ENCODE assay signal across 28 mouse cellular contexts in the genomic region with DNA sequence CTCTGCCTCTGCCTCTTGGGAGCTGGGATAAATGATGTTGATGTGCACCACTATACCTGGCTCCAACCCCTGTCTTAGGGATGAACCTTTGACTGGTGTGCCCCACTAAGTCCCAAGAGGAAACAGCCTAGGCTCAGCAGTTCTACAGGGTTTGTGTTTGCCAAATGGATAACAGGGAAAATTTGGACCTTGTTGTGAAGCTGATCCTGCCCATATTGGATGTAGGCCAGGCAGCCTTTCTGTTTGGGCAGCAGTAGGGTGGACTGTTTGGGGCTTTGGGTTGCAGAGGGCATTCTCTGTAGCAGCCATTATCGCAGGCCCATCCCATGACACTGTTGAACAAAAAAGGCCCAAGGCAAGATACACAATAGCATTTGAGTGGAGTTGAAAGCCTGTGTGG. TPM values are rescaled to one million over a fixed set of nuclear protein-coding genes. Genes with fewer than 3 reads are reported as not detected.
A peak's percentile ranks its signal among the peaks of the same experiment; 100 is the strongest.
DNase-seq lines count a peak whose midpoint lies in the region; ATAC-seq lines count a peak whose summit lies in the region.
"Had no signal": no experiment of that assay in that cellular context is flagged by ENCODE, and none has a peak within 500 bp of the region (broad histone marks: within the 10 kb centered on the region; RNA-seq: fewer than 3 reads in every experiment).

No protein-coding gene starts in this region.

- 0 out of 2 replicates have a peak, but pooled peaks cover 3% of the 10 kb centered on the region for H3K36me3 ChIP-seq in heart, embryonic 10.5 days
- H3K36me3 ChIP-seq in kidney, embryonic 16.5 days (ENCODE audit: insufficient read depth, low read length), result 0 out of 2 replicates have a peak, but pooled peaks cover 4% of the 10 kb centered on the region
- H3K36me3 ChIP-seq in macrophage (ENCODE audit: inconsistent target), result no peaks in the 10 kb centered on the region
- H3K36me3 ChIP-seq: liver, embryonic 13.5 days; midbrain, embryonic 15.5 days; neural tube, embryonic 13.5 days; stomach, embryonic 15.5 days had no signal

- no peak overlapping the region for H3K4me2 ChIP-seq in kidney, embryonic 16.5 days (replicated peaks; ENCODE audit: low read depth, low read length)
- H3K4me2 ChIP-seq: heart, embryonic 11.5 days; limb, embryonic 13.5 days; liver, embryonic 13.5 days; lung, embryonic 14.5 days; midbrain, embryonic 15.5 days; neural tube, embryonic 13.5 days; stomach, embryonic 15.5 days had no signal

- no peaks in the 10 kb centered on the region for H3K79me2 ChIP-seq in macrophage (ENCODE audit: inconsistent target)

- H3K4me1 ChIP-seq in heart, embryonic 10.5 days, result peaks cover 46% of the 10 kb centered on the region
- H3K4me1 ChIP-seq in kidney, embryonic 16.5 days (ENCODE audit: insufficient read depth, low read length), result no peaks in the 10 kb centered on the region; the same call in 1 of the 2 replicates
- H3K4me1 ChIP-seq: liver, embryonic 13.5 days had no signal

- H3K4me3 ChIP-seq in heart, embryonic 10.5 days, result no peak overlapping the region
- H3K4me3 ChIP-seq in kidney, embryonic 16.5 days (ENCODE audit: low read length), result no peak overlapping the region
- no peak overlapping the region for H3K4me3 ChIP-seq in macrophage (ENCODE audit: inconsistent target)
- H3K4me3 ChIP-seq: embryonic facial prominence, embryonic 10.5 days; limb, embryonic 13.5 days; liver, embryonic 13.5 days; megakaryocyte, embryonic 14.5 days; midbrain, embryonic 15.5 days; neural tube, embryonic 13.5 days; stomach, embryonic 15.5 days had no signal

- no peak overlapping the region for H3K9ac ChIP-seq in kidney, embryonic 16.5 days (replicated peaks; ENCODE audit: low read length)
- H3K9ac ChIP-seq: forebrain, postnatal 0 days; limb, embryonic 13.5 days; liver, embryonic 13.5 days; lung, embryonic 14.5 days; midbrain, embryonic 15.5 days; neural tube, embryonic 13.5 days; stomach, embryonic 15.5 days had no signal

- no peaks in the 10 kb centered on the region for H3K9me3 ChIP-seq in heart, embryonic 10.5 days
- no peaks in the 10 kb centered on the region for H3K9me3 ChIP-seq in kidney, embryonic 16.5 days (ENCODE audit: low read length)
- H3K9me3 ChIP-seq: embryonic facial prominence, embryonic 10.5 days; limb, embryonic 13.5 days; liver, embryonic 13.5 days; midbrain, embryonic 15.5 days; neural tube, embryonic 13.5 days; stomach, embryonic 15.5 days had no signal

- H3K27ac ChIP-seq in heart, embryonic 10.5 days, result 0 out of 2 replicates have a peak overlapping the region, but pooled peaks have one; percentile 6
- no peak overlapping the region for H3K27ac ChIP-seq in kidney, embryonic 16.5 days (ENCODE audit: low read length)
- H3K27ac ChIP-seq in macrophage, result peak overlapping the region; percentile 53
- H3K27ac ChIP-seq: embryonic facial prominence, embryonic 10.5 days; limb, embryonic 13.5 days; liver, embryonic 13.5 days; midbrain, embryonic 15.5 days; neural tube, embryonic 13.5 days; stomach, embryonic 15.5 days had no signal

- WGBS in heart, embryonic 10.5 days, result 100% methylated on average over 1 of the region's 1 CpGs
- 88% methylated on average over 1 of the region's 1 CpGs for WGBS in kidney, embryonic 16.5 days
- WGBS in macrophage (ENCODE audit: missing documents), result 100% methylated on average over 1 of the region's 1 CpGs

- no peak for DNase-seq in heart, embryonic 10.5 days (ENCODE audit: low spot score)
- DNase-seq in heart, adult 8-10 months (ENCODE audit: low spot score), result no peak
- peak; percentile 19 for DNase-seq in kidney, postnatal 10 days
- DNase-seq in adipocyte (ENCODE audit: low spot score), result peak; percentile 58
- DNase-seq in gastrocnemius, postnatal 4 days (ENCODE audit: low spot score in 2 of 2), result no peak
- DNase-seq: adrenal gland, adult 8-10 months; cerebellum, adult 8-10 months; forebrain, postnatal 0 days; layer of hippocampus, adult 9-11 months; liver, embryonic 13.5 days; lung, embryonic 14.5 days; retina, postnatal 1 day; right cerebral cortex, postnatal 25 days; thymus, adult 18-20 months; thymus, postnatal 36 days had no signal

- no peak for ATAC-seq in kidney, embryonic 16.5 days (ENCODE audit: low FRiP score, low TSS enrichment)
- ATAC-seq: forebrain, postnatal 0 days; midbrain, embryonic 15.5 days had no signal

- H3K27me3 ChIP-seq in heart, embryonic 10.5 days (ENCODE audit: insufficient read depth, poor library complexity, severe bottlenecking), result no peaks in the 10 kb centered on the region
- H3K27me3 ChIP-seq in kidney, embryonic 16.5 days (ENCODE audit: insufficient read depth, low read length), result no peaks in the 10 kb centered on the region
- H3K27me3 ChIP-seq: limb, embryonic 13.5 days; liver, embryonic 13.5 days; midbrain, embryonic 15.5 days; neural tube, embryonic 13.5 days; stomach, embryonic 15.5 days had no signal

RNA-seq across cellular contexts. Expression of gene Fam102a, which starts 11.8 kb away (rescaled TPM):
- 5.9 and 8.3 TPM in 2 replicates for polyA plus RNA-seq in heart, embryonic 10.5 days (2016; fragmentation: Nextera tagmentation; extraction: Ambion mirVana)
- total RNA-seq in heart, adult 8-10 months (2022), result 10 to 100 TPM in 1 of 4 experiments, 1 to 10 TPM in 3; 6.8 to 10.9 (median 8.6) TPM
- polyA plus RNA-seq in kidney, embryonic 16.5 days (2015; fragmentation: Nextera tagmentation; extraction: Ambion mirVana), result 13.3 and 15.0 TPM in 2 replicates
- total RNA-seq in macrophage (2018; cell fraction: chromatin; rRNA removed), result 1 to 10 TPM in 18 of 26 experiments, under 1 TPM in 8; 0.36 to 5.7 (median 1.9) TPM
- 1 to 10 TPM; 2.6 to 5.8 (median 4.4) TPM for total RNA-seq in macrophage (2018; cell fraction: cytosol; rRNA removed)
- 1 to 10 TPM; 1.4 to 8.5 (median 2.7) TPM for total RNA-seq in macrophage (2018; cell fraction: nucleus; rRNA removed)
- 3.5 to 9.1 TPM (median 3.9 TPM) in 3 replicates for polyA plus RNA-seq in macrophage (2018)
- 1 to 10 TPM; 7.5 to 8.2 TPM for total RNA-seq in gastrocnemius, postnatal 4 days (2021)

RNA-seq across cellular contexts. Expression of gene Dpm2, which starts 23.7 kb away (rescaled TPM):
- polyA plus RNA-seq in heart, embryonic 10.5 days (2016; fragmentation: Nextera tagmentation; extraction: Ambion mirVana), result 87.4 and 92.5 TPM in 2 replicates
- total RNA-seq in heart, adult 8-10 months (2022), result 10 to 100 TPM; 16.5 to 22.2 (median 18.6) TPM
- polyA plus RNA-seq in kidney, embryonic 16.5 days (2015; fragmentation: Nextera tagmentation; extraction: Ambion mirVana), result 106 and 108 TPM in 2 replicates
- total RNA-seq in macrophage (2018; cell fraction: chromatin; rRNA removed), result 10 to 100 TPM; 32.2 to 61.0 (median 47.4) TPM
- 10 to 100 TPM; 66.4 to 91.8 (median 78.1) TPM for total RNA-seq in macrophage (2018; cell fraction: cytosol; rRNA removed)
- 10 to 100 TPM; 53.1 to 95.2 (median 76.3) TPM for total RNA-seq in macrophage (2018; cell fraction: nucleus; rRNA removed)
- polyA plus RNA-seq in macrophage (2018), result 48.3 to 76.8 TPM (median 72.3 TPM) in 3 replicates
- total RNA-seq in gastrocnemius, postnatal 4 days (2021), result 10 to 100 TPM; 36.4 to 41.9 TPM

RNA-seq across cellular contexts. Expression of gene Pip5kl1, which starts 27.6 kb away (rescaled TPM):
- 0.43 and 1.1 TPM in 2 replicates for polyA plus RNA-seq in heart, embryonic 10.5 days (2016; fragmentation: Nextera tagmentation; extraction: Ambion mirVana)
- total RNA-seq in heart, adult 8-10 months (2022), result under 1 TPM in 1 of 4 experiments, not detected in 3; 0.34 TPM
- polyA plus RNA-seq in kidney, embryonic 16.5 days (2015; fragmentation: Nextera tagmentation; extraction: Ambion mirVana), result 2.5 and 2.6 TPM in 2 replicates
- total RNA-seq in macrophage (2018; cell fraction: chromatin; rRNA removed), result 1 to 10 TPM in 14 of 26 experiments, under 1 TPM in 1, not detected in 11; 0.74 to 5.6 (median 1.8) TPM
- not detected for total RNA-seq in macrophage (2018; cell fraction: cytosol; rRNA removed)
- total RNA-seq in macrophage (2018; cell fraction: nucleus; rRNA removed), result 1 to 10 TPM in 8 of 26 experiments, not detected in 18; 1.5 to 3.1 (median 1.9) TPM
- not detected in 3 replicates for polyA plus RNA-seq in macrophage (2018)
- not detected for total RNA-seq in gastrocnemius, postnatal 4 days (2021)
- total RNA-seq: common myeloid progenitor, adult 5-6 weeks; hematopoietic stem cell, adult 5-6 weeks had no signal
- polyA plus RNA-seq: heart, postnatal 0 days; liver, embryonic 13.5 days had no signal

RNA-seq across cellular contexts. Expression of gene 9430097D07Rik, which starts 28.5 kb away (rescaled TPM):
- polyA plus RNA-seq in heart, embryonic 10.5 days (2016; fragmentation: Nextera tagmentation; extraction: Ambion mirVana), result 0.09 and 0.15 TPM in 2 replicates
- total RNA-seq in heart, adult 8-10 months (2022), result not detected
- polyA plus RNA-seq in kidney, embryonic 16.5 days (2015; fragmentation: Nextera tagmentation; extraction: Ambion mirVana), result 0.12 and 0.16 TPM in 2 replicates
- total RNA-seq in macrophage (2018; cell fraction: chromatin; rRNA removed), result under 1 TPM in 2 of 26 experiments, not detected in 24; 0.56 to 0.57 TPM
- under 1 TPM in 1 of 26 experiments, not detected in 25; 0.09 TPM for total RNA-seq in macrophage (2018; cell fraction: cytosol; rRNA removed)
- not detected for total RNA-seq in macrophage (2018; cell fraction: nucleus; rRNA removed)
- polyA plus RNA-seq in macrophage (2018), result not detected in 3 replicates
- not detected for total RNA-seq in gastrocnemius, postnatal 4 days (2021)
- total RNA-seq: adrenal gland, adult 8-10 months; common myeloid progenitor, adult 5-6 weeks; hematopoietic stem cell, adult 5-6 weeks had no signal
- polyA plus RNA-seq: gonadal fat pad, adult 2 months; heart, postnatal 0 days; liver, embryonic 13.5 days; lung, embryonic 14.5 days had no signal

RNA-seq across cellular contexts. Expression of gene St6galnac4, which starts 39.9 kb away (rescaled TPM):
- 39.8 and 49.0 TPM in 2 replicates for polyA plus RNA-seq in heart, embryonic 10.5 days (2016; fragmentation: Nextera tagmentation; extraction: Ambion mirVana)
- 10 to 100 TPM; 15.6 to 23.2 (median 20.7) TPM for total RNA-seq in heart, adult 8-10 months (2022)
- polyA plus RNA-seq in kidney, embryonic 16.5 days (2015; fragmentation: Nextera tagmentation; extraction: Ambion mirVana), result 24.7 TPM in 2 replicates
- 100 to 1,000 TPM in 2 of 26 experiments, 10 to 100 TPM in 24; 17.3 to 114 (median 35.7) TPM for total RNA-seq in macrophage (2018; cell fraction: chromatin; rRNA removed)
- total RNA-seq in macrophage (2018; cell fraction: cytosol; rRNA removed), result 10 to 100 TPM; 19.7 to 54.7 (median 39.3) TPM
- total RNA-seq in macrophage (2018; cell fraction: nucleus; rRNA removed), result 100 to 1,000 TPM in 2 of 26 experiments, 10 to 100 TPM in 24; 25.3 to 122 (median 46.9) TPM
- polyA plus RNA-seq in macrophage (2018), result 30.1 to 43.5 TPM (median 34.6 TPM) in 3 replicates
- total RNA-seq in gastrocnemius, postnatal 4 days (2021), result 10 to 100 TPM; 48.8 to 55.1 TPM

Comparison
In these comparisons a context has a peak if more than half of its experiments do, and no peak if none do; other contexts are left out.
1. DNase-seq: peak in kidney, postnatal 10 days (single experiment) and adipocyte (single experiment); none in heart, embryonic 10.5 days (single experiment), heart, adult 8-10 months (single experiment) and gastrocnemius, postnatal 4 days (0 of 2).